Mouse (Mus musculus) adrenal gland, adult (tissue): ENCODE measurements at regions not wholly inside any gene's neighbourhood (a gene's known extent, or its start where the extent isn't known, plus 50 kb on each side); places are given as distances from the start of the nearest gene placed in this dataset.
"Not testable (repeated sequence)": the region's sequence is repeated elsewhere in the genome, so short reads cannot be mapped to it uniquely, and the experiment has no call there.

Source experiments
- DNase-seq, 2 experiments: peaks; one replicate each; pipeline ENCODE4 v3.0.0; 2022 to 2023; ENCODE audit warnings: low spot score in 1 of 2; ENCODE audit not compliant: inconsistent age in 2 of 2

- no peak for DNase-seq
Measured at GRCm38 (mm10) chr1:83970641-83971285, 393.2 kb downstream of the Pid1 start.

GRCm38 (mm10) chr1:83964631-83965030 lies 399.3 kb downstream of the Pid1 start:
- DNase-seq, result not testable (repeated sequence)

GRCm38 (mm10) chr1:83961761-83962160 lies 402.2 kb downstream of the Pid1 start:
- no peak for DNase-seq

- DNase-seq, result peak; percentile 82 to 88
Measured at GRCm38 (mm10) chr1:83959756-83960155, 404.2 kb downstream of the Pid1 start.

- no peak for DNase-seq
Measured at GRCm38 (mm10) chr1:83922900-83923299, 441.1 kb downstream of the Pid1 start.

GRCm38 (mm10) chr1:83915454-83915853 lies 448.5 kb downstream of the Pid1 start:
- no peak for DNase-seq

GRCm38 (mm10) chr1:83907347-83907746 lies 456.6 kb downstream of the Pid1 start:
- DNase-seq, result no peak

GRCm38 (mm10) chr1:83906906-83907305 lies 457.1 kb downstream of the Pid1 start:
- DNase-seq, result peak; percentile 9 to 71

- no peak for DNase-seq
Measured at GRCm38 (mm10) chr1:83900135-83900534, 463.8 kb downstream of the Pid1 start.

- no peak for DNase-seq
Measured at GRCm38 (mm10) chr1:83896650-83897049, 467.3 kb downstream of the Pid1 start.

GRCm38 (mm10) chr1:83879109-83879399 lies 471.1 kb upstream of the Sphkap start:
- DNase-seq, result no peak

GRCm38 (mm10) chr1:83878330-83879108 lies 470.5 kb upstream of the Sphkap start:
- DNase-seq, result no peak

GRCm38 (mm10) chr1:83870853-83871567 lies 463.0 kb upstream of the Sphkap start:
- DNase-seq, result no peak

- DNase-seq, result no peak
Measured at GRCm38 (mm10) chr1:83869046-83869445, 461.0 kb upstream of the Sphkap start.

GRCm38 (mm10) chr1:83862541-83862940 lies 454.5 kb upstream of the Sphkap start:
- DNase-seq, result no peak

GRCm38 (mm10) chr1:83862128-83862527 lies 454.1 kb upstream of the Sphkap start:
- no peak for DNase-seq

- no peak for DNase-seq
Measured at GRCm38 (mm10) chr1:83859732-83860424, 451.9 kb upstream of the Sphkap start.

GRCm38 (mm10) chr1:83853996-83854395 lies 446.0 kb upstream of the Sphkap start:
- no peak for DNase-seq

- no peak for DNase-seq
Measured at GRCm38 (mm10) chr1:83851081-83851480, 443.1 kb upstream of the Sphkap start.

- no peak for DNase-seq
Measured at GRCm38 (mm10) chr1:83848414-83848813, 440.4 kb upstream of the Sphkap start.

- DNase-seq, result no peak
Measured at GRCm38 (mm10) chr1:83847992-83848391, 440.0 kb upstream of the Sphkap start.
